Mouse (Mus musculus) brain, embryonic 14.5 days (tissue): ENCODE results near the gene Bco1.

Source experiments
- CTCF ChIP-seq: fragments of 200-500 bp; IDR thresholded peaks from 2 replicates; pipeline ENCODE4 v1.5.1; 2012; ENCODE audit warnings: inconsistent platforms, mild to moderate bottlenecking, moderate library complexity, borderline replicate concordance; ENCODE audit not compliant: insufficient read depth, insufficient read length; ENCODE audit errors: extremely low read depth
- POLR2A ChIP-seq: fragments of 200-500 bp; IDR thresholded peaks from 2 replicates; pipeline ENCODE4 v1.6.1; 2012; ENCODE audit warnings: mild to moderate bottlenecking, inconsistent platforms, borderline replicate concordance; ENCODE audit not compliant: poor library complexity, insufficient read depth, insufficient read length, severe bottlenecking; ENCODE audit errors: extremely low read depth

GRCm38 (mm10) chr8:117094053-117094452 is 1.6 kb upstream of the Bco1 start:
- TF ChIP-seq POLR2A = no peak
- TF ChIP-seq CTCF = no peak
